Mouse (Mus musculus) embryonic facial prominence, embryonic 12.5 days (tissue): Measurements from ENCODE around the gene 2700097O09Rik. TPM values are rescaled to one million over a fixed set of nuclear protein-coding genes. Genes with fewer than 3 reads are reported as not detected.

Experiments used
- ATAC-seq: fragments of 200-750 bp; cut with Nextera tagmentation; 2 replicates; pipeline ENCODE4 v1.8.0; 2017; ENCODE audit not compliant: insufficient number of reproducible peaks, insufficient read depth, low FRiP score, low TSS enrichment
- H3K27ac ChIP-seq: fragments of 300-500 bp; sonication (generic); 2 replicates; pipeline ENCODE4 v1.5.1; 2016; ENCODE audit warnings: mild to moderate bottlenecking
- H3K27me3 ChIP-seq: fragments of 300-500 bp; sonication (generic); 2 replicates; pipeline ENCODE4 v1.6.1; 2016; ENCODE audit warnings: mild to moderate bottlenecking, moderate library complexity
- H3K36me3 ChIP-seq: fragments of 300-500 bp; sonication (generic); 2 replicates; pipeline ENCODE4 v1.6.1; 2016; ENCODE audit warnings: mild to moderate bottlenecking
- H3K4me1 ChIP-seq: fragments of 300-500 bp; sonication (generic); 2 replicates; pipeline ENCODE4 v1.6.1; 2016
- H3K4me2 ChIP-seq: fragments of 300-500 bp; sonication (generic); replicated peaks from 2 replicates; pipeline ENCODE4 v1.6.1; 2016; ENCODE audit warnings: mild to moderate bottlenecking, moderate library complexity
- H3K4me3 ChIP-seq: fragments of 300-500 bp; sonication (generic); 2 replicates; pipeline ENCODE4 v1.5.1; 2016; ENCODE audit warnings: mild to moderate bottlenecking
- H3K9ac ChIP-seq: fragments of 300-500 bp; sonication (generic); 2 replicates; pipeline ENCODE4 v1.6.1; 2016; ENCODE audit warnings: mild to moderate bottlenecking, moderate library complexity
- H3K9me3 ChIP-seq: fragments of 300-500 bp; sonication (generic); 2 replicates; pipeline ENCODE4 v1.6.1; 2016; ENCODE audit warnings: mild to moderate bottlenecking, moderate library complexity
- WGBS: fragments of 180-500 bp; shearing (Covaris S2); methylation state at CpG from one replicate; pipeline ENCODE4 v1.1.7; 2016; 5-methylcytosine and 5-hydroxymethylcytosine counted together
- polyA plus RNA-seq: library from polyadenylated mRNA; unstranded; fragments of >200 nt; fragmentation: Nextera tagmentation; extraction: Ambion mirVana; gene quantifications from 2 replicates; pipeline ENCODE4 v1.2.1, GENCODE M21; 2016

Gene 2700097O09Rik
- polyA plus RNA-seq, 1 experiment from 2014 or later: 40.8 TPM

- Histone ChIP-seq H3K9me3 (no peaks in the 10 kb centered on the region), H3K4me1 (no peaks in the 10 kb centered on the region), H3K4me2 (no peak overlapping the region), H3K9ac (no peak overlapping the region), H3K27me3 (no peaks in the 10 kb centered on the region), H3K4me3 (no peak overlapping the region), H3K27ac (no peak overlapping the region), H3K36me3 (peaks cover 15% of the 10 kb centered on the region)
- ATAC-seq: no peak
- 84% methylated on average over 6 of the region's 6 CpGs for WGBS
Measured at GRCm38 (mm10) chr12:55060212-55060898, 19.6 kb downstream of the 2700097O09Rik start.

- Histone ChIP-seq H3K9me3 (no peaks in the 10 kb centered on the region), H3K4me3 (no peak overlapping the region), H3K4me2 (no peak overlapping the region), H3K27ac (no peak overlapping the region; the same call in 1 of the 2 replicates), H3K36me3 (peaks cover 15% of the 10 kb centered on the region), H3K4me1 (no peaks in the 10 kb centered on the region), H3K9ac (no peak overlapping the region), H3K27me3 (no peaks in the 10 kb centered on the region)
- WGBS: 76% methylated on average over 3 of the region's 3 CpGs
- ATAC-seq: no peak
Measured at GRCm38 (mm10) chr12:55059812-55060211, 20.1 kb downstream of the 2700097O09Rik start.

DNA sequence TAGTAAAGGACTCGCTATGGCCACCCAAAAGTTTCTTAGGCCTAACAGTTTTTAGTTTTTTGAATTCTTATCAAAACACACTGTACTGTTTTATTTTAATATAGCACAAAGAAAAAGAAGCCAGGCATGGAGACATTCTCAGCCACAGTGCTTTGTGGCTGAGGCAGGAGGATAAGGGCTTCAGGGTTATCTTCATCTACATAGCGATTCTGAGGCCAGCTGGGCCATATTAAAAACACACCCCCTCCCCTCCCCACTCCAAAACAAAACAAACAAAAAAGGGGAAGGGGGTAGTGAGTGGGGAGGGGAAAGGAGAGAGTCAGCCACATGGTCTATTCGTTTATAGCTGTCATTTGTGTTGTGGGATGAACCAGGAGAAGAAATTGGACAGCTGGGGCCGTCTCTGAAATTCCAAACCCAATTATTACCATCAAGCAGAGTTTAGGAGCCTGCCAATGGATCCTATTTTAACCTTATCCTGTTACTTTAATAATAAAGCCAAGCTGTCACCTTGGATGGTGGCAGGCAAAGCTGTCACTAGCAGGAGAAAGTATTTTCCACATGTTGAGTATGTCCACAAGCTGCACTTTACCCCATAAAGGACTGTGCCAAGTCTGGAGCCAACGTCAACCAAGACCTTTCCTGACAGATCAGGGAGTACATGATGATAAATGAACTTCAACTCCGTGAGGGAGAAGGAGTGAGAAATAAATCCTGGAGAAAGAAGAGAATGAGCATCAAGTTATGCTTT lies 20.9 kb downstream of the 2700097O09Rik start:
- H3K27ac ChIP-seq: no peak overlapping the region
- no peaks in the 10 kb centered on the region for H3K27me3 ChIP-seq
- no peak overlapping the region for H3K9ac ChIP-seq
- H3K4me1 ChIP-seq: no peaks in the 10 kb centered on the region
- no peak overlapping the region for H3K4me3 ChIP-seq
- WGBS: 65% methylated on average over 6 of the region's 6 CpGs
- H3K9me3 ChIP-seq: no peaks in the 10 kb centered on the region
- ATAC-seq: no peak
- H3K4me2 ChIP-seq: no peak overlapping the region
- H3K36me3 ChIP-seq: peaks cover 15% of the 10 kb centered on the region

- H3K27me3 ChIP-seq: no peaks in the 10 kb centered on the region
- H3K9ac ChIP-seq: no peak overlapping the region
- peaks cover 20% of the 10 kb centered on the region for H3K36me3 ChIP-seq
- no peaks in the 10 kb centered on the region for H3K4me1 ChIP-seq
- no peak overlapping the region for H3K4me3 ChIP-seq
- no peaks in the 10 kb centered on the region for H3K9me3 ChIP-seq
- 84% methylated on average over 2 of the region's 2 CpGs for WGBS
- no peak for ATAC-seq
- no peak overlapping the region for H3K4me2 ChIP-seq
- no peak overlapping the region for H3K27ac ChIP-seq
Measured at GRCm38 (mm10) chr12:55056703-55057102, 23.2 kb downstream of the 2700097O09Rik start.

- Histone ChIP-seq H3K9ac (no peak overlapping the region), H3K4me3 (no peak overlapping the region), H3K9me3 (no peaks in the 10 kb centered on the region), H3K36me3 (peaks cover 15% of the 10 kb centered on the region), H3K27me3 (no peaks in the 10 kb centered on the region), H3K4me1 (no peaks in the 10 kb centered on the region), H3K4me2 (no peak overlapping the region), H3K27ac (no peak overlapping the region)
- ATAC-seq: no peak
- WGBS: 79% methylated on average over 2 of the region's 2 CpGs
Measured at GRCm38 (mm10) chr12:55054551-55055241, 25.2 kb downstream of the 2700097O09Rik start.

- peaks cover 9% of the 10 kb centered on the region; the same call in 1 of the 2 replicates for H3K36me3 ChIP-seq
- H3K9ac ChIP-seq: no peak overlapping the region
- H3K27ac ChIP-seq: no peak overlapping the region
- no peaks in the 10 kb centered on the region for H3K4me1 ChIP-seq
- no peaks in the 10 kb centered on the region for H3K9me3 ChIP-seq
- H3K4me2 ChIP-seq: no peak overlapping the region
- WGBS: 92% methylated on average over 7 of the region's 7 CpGs
- no peaks in the 10 kb centered on the region for H3K27me3 ChIP-seq
- no peak for ATAC-seq
- H3K4me3 ChIP-seq: no peak overlapping the region
Measured at GRCm38 (mm10) chr12:55053267-55053666, 26.6 kb downstream of the 2700097O09Rik start.

GRCm38 (mm10) chr12:55051210-55052173 lies 28.4 kb downstream of the 2700097O09Rik start:
- Histone ChIP-seq H3K4me2 (no peak overlapping the region), H3K36me3 (peaks cover 21% of the 10 kb centered on the region), H3K9ac (no peak overlapping the region), H3K27ac (no peak overlapping the region), H3K9me3 (no peaks in the 10 kb centered on the region), H3K27me3 (no peaks in the 10 kb centered on the region), H3K4me3 (no peak overlapping the region), H3K4me1 (no peaks in the 10 kb centered on the region)
- 94% methylated on average over 8 of the region's 8 CpGs for WGBS
- ATAC-seq: no peak

GRCm38 (mm10) chr12:55049731-55050353 lies 30.1 kb downstream of the 2700097O09Rik start:
- Histone ChIP-seq H3K4me2 (no peak overlapping the region), H3K9me3 (no peaks in the 10 kb centered on the region), H3K27ac (no peak overlapping the region), H3K27me3 (no peaks in the 10 kb centered on the region), H3K4me3 (no peak overlapping the region), H3K36me3 (peaks cover 28% of the 10 kb centered on the region), H3K9ac (no peak overlapping the region), H3K4me1 (no peaks in the 10 kb centered on the region)
- 91% methylated on average over 8 of the region's 8 CpGs for WGBS
- ATAC-seq: no peak

GRCm38 (mm10) chr12:55041011-55041410 lies 38.9 kb downstream of the 2700097O09Rik start:
- no peak overlapping the region for H3K4me3 ChIP-seq
- no peak for ATAC-seq
- H3K27ac ChIP-seq: no peak overlapping the region
- no peaks in the 10 kb centered on the region for H3K4me1 ChIP-seq
- H3K9ac ChIP-seq: no peak overlapping the region
- peaks cover 11% of the 10 kb centered on the region; the same call in 1 of the 2 replicates for H3K36me3 ChIP-seq
- no peaks in the 10 kb centered on the region for H3K9me3 ChIP-seq
- 78% methylated on average over 15 of the region's 15 CpGs for WGBS
- no peak overlapping the region for H3K4me2 ChIP-seq
- no peaks in the 10 kb centered on the region for H3K27me3 ChIP-seq

DNA sequence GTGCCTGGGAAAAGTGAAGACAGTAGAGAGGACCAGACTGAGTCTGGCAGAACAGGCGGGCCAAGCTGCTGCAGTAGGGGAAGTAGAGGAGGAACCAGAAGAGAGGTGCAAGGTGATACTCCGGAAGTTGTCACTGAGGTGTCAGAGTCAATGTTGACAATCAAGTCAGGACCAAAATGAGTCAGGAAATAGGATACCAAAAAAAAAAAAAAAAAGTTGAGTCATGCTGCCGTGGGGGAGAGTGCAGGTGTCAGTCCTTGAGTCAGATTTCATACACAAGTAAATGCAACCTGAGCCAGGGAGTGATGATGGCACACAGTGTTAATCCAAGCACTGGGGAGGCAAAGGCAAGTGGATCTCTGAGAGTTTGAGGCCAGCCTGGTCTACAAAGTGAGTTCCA lies 52.8 kb downstream of the 2700097O09Rik start:
- 40% methylated on average over 3 of the region's 3 CpGs for WGBS
- no peak overlapping the region for H3K27ac ChIP-seq
- H3K4me2 ChIP-seq: no peak overlapping the region
- H3K4me1 ChIP-seq: no peaks in the 10 kb centered on the region
- no peaks in the 10 kb centered on the region for H3K9me3 ChIP-seq
- H3K36me3 ChIP-seq: no peaks in the 10 kb centered on the region
- H3K4me3 ChIP-seq: no peak overlapping the region
- no peak overlapping the region for H3K9ac ChIP-seq
- ATAC-seq: no peak
- no peaks in the 10 kb centered on the region for H3K27me3 ChIP-seq

GRCm38 (mm10) chr12:55023284-55023683 lies 56.6 kb downstream of the 2700097O09Rik start:
- no peak for ATAC-seq
- H3K27ac ChIP-seq: no peak overlapping the region
- H3K4me3 ChIP-seq: no peak overlapping the region
- H3K4me2 ChIP-seq: no peak overlapping the region
- no peaks in the 10 kb centered on the region for H3K4me1 ChIP-seq
- H3K9ac ChIP-seq: no peak overlapping the region
- H3K36me3 ChIP-seq: no peaks in the 10 kb centered on the region
- H3K9me3 ChIP-seq: no peaks in the 10 kb centered on the region
- H3K27me3 ChIP-seq: no peaks in the 10 kb centered on the region
- 72% methylated on average over 2 of the region's 2 CpGs for WGBS
